Mouse (Mus musculus) megakaryocyte progenitor cell, adult 5-6 weeks (primary cell): Measurements from ENCODE around the gene Tm2d3. TPM values are rescaled to one million over a fixed set of nuclear protein-coding genes. Genes with fewer than 3 reads are reported as not detected.

Experiments used
- ATAC-seq: replicated peaks from 2 replicates; pipeline ENCODE4 v1.8.0; 2016; ENCODE audit warnings: mild to moderate bottlenecking, moderate TSS enrichment, inconsistent platforms; ENCODE audit not compliant: poor library complexity
- total RNA-seq, 2 experiments: library from RNA; stranded (forward) in 1 of 2; stranded (reverse) in 1 of 2; fragments of 157-497, 149-512 nt in 1 of 2; fragments of 200-1000 nt in 1 of 2; gene quantifications; 2 replicates each; pipeline versions ENCODE4 v1.2.3 to v1.2.4; 2015 to 2017

Gene Tm2d3
- total RNA-seq (2015), result 27.1 and 40.3 TPM in 2 replicates
- total RNA-seq (2017), result 79.9 and 81.4 TPM in 2 replicates

DNA sequence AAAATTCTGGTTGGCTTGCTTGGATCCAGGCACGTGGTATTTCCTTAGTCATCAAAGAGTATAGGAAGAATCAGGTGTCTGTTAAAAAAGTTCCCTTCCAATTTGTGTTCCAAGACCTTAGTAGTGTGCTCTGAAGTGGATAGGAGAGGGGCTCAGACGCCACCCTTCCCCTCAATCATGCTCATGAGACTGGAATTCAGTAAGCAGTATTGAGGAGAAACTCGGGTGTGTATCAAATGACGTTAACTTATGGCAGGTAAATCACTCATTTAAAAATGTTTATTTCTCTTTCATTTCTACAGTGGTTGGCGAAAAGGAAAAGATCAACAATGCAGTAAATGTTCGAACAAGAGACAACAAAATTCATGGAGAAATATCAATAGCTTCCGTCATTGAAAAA lies at the start of gene Tm2d3:
Tm2d3 (plus strand) TSS at position 301 of the 400 bp plus-strand sequence.
- ATAC-seq, result no peak

DNA sequence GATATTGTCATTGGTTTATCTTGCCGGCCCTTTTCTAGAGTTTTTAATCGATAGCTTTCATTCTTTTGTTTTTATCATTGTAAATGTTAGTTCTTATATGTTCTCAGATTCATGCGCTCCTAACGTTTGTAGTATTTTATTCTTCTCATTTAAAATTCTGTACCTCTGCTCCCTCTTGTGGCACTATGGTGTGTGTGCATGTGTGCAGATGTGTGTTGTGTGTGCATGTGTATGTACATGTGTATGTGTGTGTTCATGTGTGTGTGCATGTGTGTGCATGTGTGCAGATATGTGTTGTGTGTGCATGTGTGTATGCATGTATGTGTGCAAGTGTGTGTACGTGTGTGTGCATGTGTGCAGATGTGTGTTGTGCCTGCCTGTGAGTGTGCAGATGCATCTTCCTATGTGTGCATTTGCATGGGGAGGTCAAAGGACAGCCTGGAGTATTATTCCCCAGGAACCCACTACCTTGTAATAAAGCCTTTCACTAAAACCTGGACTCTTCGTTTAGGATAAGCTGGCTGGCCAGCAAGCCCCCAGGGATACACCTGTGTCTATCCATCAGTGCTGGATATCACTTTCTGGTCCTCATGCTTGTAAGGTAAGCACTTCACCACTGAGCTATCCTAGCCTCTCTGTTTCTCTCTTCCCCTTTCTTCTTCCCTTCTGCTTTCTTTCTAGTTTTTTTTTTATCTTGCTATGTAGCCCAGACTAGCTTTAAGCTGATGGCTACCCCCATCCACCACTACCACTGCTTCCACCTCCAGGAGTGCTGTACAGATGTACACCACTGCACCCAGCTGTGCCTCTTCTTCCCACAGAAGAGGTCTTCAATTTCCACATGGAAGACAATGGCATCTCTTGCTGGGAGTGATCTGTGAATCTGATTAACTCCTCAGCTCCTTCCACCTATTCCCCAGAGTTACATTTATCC lies 48.3 kb upstream of the Tm2d3 start:
- ATAC-seq, result 0 out of 2 replicates have a peak, but pooled peaks have one; percentile 14

DNA sequence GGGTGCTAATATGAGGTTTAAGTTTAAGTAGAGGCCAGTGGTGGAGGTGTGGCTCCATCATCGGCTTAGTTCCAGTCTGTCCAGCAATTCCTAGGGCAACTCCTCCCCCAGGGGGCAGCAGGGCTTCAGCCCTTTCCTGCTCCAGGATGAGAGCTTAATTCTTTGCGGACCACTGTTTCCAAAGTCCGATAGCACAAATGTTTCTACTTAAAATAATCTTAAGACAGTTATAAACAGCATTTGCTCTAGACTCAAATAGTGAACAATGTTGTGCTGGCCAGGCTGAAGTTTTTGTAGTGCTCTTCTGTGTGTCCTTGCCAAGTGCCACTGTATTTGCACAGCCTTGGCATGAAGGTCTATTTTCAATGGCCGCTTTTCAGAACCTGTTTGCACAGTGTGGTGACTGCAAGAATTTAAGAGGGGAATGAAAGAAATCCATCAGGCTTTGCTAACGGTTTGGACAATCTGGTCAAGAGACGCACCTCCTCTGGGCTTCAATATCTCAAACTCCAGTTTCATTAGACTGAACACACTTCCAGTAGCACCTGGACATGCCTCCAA lies 47.0 kb upstream of the Tm2d3 start:
- ATAC-seq, result no peak

DNA sequence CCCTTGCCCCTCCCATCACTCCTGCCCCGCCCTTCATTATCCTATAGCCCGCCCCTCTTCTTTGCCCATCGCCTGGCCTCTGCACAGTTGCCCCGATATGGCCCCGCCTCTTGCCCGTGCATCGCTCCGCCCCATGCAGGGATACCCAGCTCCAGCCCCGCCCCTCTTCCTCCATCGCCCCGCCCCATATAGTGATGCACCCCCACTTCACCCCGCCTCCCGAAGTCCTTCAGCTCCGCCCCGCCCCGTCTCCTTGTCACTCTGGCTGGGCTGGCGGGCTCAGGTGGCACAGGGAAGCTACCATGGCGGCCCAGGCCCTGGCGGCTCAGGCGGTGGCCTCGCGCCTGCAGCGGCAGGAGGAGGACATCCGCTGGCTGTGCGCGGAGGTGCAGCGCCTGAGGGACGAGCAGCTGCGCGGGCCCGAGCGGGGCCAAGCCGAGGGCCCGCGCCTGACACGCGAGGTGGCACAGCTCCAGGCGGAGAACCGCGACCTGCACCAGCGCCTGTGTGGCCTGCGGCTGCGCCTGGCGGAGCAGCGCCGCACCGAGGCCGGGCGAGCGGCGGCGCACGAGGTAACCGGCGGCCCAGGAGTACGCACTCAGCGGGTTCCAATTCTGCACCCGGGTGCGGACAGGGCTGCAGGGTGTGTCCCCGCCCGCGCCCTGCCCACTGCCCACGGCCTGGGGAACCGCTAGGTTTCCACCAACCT lies 46.2 kb upstream of the Tm2d3 start, which contains the start of gene Tarsl2:
Tarsl2 (plus strand) TSS at position 256 of the 709 bp plus-strand sequence.
- ATAC-seq, result peak; percentile 76

DNA sequence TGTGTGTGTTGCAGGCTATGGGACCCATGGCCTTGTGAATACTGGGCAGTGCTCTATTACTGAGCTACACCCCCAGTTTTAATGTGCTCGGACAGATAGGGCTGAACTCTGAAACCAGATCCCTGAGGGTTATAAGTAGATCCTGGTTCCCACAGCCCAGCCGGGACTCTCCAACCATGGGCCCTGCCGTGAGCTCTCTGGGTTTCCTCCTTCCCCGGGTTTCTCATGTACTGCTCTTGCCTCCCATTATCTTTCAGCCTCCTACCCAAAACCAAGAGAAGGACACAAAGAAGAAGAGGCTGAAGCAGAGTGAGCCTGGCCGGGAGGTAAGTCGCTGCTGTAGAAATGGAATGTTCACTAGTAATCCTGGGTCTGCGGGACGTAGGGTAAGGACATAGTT lies 45.0 kb upstream of the Tm2d3 start:
- no peak for ATAC-seq

DNA sequence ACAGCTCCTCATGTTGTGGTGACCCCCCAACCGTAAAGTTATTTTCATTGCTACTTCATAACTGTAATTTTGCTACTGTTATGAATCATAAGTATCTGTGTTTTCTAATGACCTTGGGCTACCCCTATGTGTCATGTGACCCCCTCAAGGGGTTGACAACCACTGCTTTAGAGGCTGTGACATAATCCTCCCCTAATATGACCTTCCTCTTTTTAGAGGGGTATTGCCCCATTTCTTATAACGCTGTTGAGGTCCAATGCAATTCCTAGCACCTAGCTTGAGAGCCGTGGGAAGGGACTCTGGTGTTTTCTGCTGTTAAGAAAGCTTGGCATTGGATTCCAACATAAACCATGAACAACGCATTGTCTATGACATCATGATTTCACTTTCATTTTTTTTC lies 40.3 kb upstream of the Tm2d3 start:
- peak; percentile 96 for ATAC-seq

DNA sequence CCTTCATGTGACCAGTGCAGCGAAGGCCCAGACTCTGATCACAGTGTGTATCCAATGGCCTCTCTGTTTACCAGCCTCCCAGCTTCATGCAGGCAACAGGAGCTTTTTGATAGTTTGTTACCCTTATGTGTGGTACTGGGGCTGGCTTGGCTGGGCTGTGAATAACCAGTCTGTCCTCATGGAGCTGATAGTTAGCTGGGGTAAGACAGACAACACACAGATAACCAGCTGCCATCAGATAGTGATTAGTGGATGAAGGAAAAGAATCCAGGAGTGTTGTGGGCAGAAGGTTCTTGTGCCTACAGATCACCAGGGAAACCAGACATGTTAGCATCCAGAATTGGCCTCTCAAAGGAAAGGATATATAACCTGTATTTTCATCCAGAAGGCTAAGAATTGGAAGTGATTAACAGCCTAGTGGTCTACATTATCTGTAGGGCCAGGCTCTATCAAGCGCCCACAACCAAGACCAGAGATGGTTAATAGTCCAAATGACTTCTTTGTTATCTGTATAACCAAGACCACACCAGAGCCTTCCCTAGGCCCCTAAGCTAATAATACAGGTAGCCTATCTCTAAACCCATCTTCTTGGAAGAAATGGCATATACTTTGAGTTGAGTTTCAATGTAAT lies 33.4 kb upstream of the Tm2d3 start:
- ATAC-seq, result peak; percentile 64

DNA sequence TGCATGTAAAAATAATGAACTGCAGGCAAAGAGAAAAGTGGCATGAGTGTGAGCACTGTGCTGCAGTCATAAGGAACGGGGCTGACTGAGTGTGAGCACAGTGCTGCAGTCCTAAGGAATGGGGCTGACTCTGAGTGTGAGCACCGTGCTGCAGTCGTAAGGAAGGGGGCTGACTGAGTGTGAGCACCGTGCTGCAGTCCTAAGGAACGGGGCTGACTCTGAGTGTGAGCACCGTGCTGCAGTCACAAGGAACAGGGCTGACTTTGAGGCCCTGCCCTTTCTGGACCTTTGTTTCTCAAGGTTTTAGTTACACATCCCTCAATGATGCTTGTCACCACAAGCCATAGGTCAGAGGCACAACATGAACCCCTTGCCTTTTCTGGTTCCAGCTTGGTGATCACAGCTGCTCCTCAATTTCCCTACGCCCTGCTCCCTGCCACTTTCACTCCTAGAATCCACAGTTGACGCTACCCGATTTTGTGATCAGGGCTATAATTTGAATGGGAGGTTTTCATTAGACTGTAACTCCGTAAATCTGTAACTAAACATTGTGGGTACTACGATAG lies 27.7 kb upstream of the Tm2d3 start:
- no peak for ATAC-seq

DNA sequence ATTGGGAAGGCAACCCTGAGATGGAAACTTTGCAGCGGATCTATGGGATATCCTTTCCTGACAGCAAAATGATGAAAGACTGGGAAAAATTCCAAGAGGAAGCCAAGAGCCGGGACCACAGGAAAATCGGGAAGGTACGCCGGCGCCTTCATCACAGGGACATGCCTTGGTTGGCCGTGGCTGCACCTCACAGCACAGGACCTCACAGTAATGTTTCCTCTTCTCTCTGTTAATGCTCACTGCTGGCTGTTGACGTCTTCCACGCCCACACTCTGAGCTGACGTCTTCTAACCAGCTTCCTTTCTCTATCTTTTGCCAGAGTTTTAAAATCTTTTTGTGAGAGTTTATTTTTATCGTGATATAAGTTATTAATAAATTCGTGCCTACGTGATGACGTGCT lies 27.1 kb upstream of the Tm2d3 start:
- no peak for ATAC-seq

DNA sequence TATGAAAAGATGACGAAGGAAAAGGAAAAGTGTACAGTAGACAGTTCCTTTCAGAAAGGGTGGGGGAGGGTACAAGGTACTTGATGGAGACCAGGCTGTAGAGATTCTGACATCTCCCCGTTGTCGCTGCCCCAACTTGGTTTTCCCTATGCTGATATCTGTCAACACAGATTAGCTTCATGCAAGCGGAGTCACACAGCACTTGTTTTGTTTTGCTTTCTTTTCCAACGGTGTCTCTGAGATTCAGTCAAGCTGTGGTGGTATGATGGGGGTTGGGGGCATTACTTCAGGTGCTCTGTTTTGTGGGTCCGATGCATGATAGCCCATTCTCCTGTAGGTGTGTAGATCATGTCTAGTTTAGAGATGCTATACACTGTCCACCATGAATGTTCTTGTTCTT lies 23.5 kb upstream of the Tm2d3 start:
- no peak for ATAC-seq

DNA sequence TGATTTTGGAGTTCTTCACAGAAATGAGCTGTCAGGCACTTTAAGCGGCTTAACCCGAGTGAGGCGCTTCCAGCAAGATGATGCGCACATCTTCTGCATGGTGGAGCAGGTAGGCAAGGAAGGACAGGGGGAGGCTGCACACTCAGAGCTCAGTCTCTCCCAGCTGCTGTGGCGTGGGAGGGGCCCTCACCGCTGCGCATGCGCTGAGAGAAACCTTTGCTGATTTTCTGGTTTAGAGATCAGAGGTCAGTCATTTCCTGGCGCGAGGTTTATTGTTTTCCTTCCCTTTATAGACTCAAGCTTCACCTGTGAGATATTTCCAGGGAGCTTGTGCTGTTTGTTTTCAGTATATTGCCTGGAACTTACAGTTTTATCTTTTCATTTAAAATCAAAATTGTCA lies 12.9 kb upstream of the Tm2d3 start:
- ATAC-seq, result no peak

DNA sequence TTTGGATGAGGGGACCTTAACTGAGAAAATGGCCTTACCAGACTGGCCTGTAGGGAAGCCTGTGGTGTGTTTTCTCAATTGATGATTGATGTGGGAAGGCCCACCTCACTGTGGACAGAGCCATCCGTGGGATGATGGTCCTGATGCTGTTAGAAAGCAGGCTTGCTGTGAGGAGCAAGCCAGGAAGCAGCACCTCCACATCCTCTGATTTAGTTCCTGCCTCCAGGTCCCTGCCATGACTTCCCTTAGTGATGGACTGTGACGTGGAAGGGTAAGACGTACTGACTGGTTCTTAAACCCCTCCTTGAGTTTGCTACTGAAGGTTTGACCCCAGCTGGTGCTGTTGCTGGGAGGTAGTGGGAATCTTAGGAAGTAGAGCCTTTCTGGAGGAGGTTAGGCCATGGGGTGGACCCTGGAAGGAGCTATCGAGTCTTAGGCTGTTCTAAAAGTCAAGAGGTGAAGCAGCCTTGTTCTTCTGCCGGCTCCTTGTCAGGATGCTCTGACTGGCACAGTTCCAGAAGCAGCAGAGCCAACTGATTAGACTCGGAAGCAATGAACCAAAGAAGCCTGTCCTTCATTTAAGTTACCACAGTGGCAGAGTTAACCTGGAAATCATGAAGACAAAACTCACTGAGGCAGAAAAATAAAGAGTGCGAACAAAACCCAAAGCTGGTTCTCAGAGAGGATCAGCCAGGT lies 11.9 kb upstream of the Tm2d3 start:
- ATAC-seq, result no peak

DNA sequence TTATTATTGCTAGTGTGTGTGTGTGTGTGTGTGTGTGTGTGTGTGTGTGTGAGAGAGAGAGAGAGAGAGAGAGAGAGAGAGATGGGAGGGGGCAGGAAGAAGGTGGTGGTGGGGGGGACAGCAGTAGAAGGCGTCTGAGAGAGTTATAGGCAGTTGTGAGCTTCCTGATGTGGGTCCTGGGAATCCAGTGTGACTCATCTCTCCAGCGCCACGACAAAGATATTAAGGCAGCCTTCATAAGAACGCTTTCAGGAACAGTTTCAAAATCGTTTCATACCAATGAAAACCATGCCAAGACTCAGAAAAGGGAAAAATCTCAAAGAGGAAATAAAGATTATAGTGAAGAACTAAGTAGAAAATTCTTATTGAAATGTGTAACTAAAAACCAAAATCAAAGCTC lies 9.8 kb upstream of the Tm2d3 start:
- no peak for ATAC-seq

DNA sequence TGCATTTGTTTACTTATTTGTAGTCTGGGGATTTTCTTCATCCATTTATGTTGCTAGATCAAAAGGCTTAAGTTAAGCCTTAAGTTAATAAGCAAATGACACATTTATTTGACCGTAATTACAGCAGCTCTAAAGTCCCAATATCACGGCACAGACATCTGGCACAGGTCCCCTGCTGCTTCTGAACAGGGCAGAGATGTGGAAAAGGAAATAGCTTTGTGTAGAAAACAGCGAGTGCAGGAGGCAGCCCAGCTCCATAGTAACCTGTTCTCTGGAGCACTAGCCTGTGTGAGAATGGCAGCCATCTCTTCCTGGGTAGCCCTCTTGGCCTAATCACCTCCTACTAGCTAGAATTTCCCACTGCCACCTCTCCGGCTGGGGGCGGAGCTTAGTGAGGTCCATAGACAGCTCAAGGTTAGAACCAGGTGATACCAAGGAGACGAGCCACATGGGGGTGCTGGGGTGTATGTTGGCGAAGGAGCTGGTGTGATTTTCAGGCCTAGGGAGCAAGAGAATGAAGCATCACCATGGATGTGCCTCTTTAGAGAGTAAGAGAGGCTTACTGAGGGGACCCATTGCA lies 6.6 kb upstream of the Tm2d3 start:
- no peak for ATAC-seq

DNA sequence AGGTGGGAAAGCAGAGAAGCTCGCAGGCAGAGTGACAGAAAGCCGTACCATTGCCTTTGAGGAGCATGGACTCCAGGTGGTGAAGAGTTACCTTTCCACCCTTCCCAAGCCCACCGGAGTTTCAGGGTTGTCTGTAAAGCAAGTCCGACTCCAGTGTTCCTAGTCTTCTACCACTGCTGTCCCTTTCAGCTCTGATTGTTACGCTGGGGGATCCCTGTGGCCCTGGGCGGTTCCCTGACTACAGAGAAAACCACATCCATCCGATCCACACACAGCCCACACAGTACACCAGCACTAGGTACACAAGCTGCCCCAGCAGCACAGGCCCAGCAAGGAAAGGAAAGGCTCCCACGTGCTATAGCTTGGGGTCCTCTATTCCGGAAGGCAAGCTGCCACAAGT lies 4.3 kb upstream of the Tm2d3 start:
- no peak for ATAC-seq

DNA sequence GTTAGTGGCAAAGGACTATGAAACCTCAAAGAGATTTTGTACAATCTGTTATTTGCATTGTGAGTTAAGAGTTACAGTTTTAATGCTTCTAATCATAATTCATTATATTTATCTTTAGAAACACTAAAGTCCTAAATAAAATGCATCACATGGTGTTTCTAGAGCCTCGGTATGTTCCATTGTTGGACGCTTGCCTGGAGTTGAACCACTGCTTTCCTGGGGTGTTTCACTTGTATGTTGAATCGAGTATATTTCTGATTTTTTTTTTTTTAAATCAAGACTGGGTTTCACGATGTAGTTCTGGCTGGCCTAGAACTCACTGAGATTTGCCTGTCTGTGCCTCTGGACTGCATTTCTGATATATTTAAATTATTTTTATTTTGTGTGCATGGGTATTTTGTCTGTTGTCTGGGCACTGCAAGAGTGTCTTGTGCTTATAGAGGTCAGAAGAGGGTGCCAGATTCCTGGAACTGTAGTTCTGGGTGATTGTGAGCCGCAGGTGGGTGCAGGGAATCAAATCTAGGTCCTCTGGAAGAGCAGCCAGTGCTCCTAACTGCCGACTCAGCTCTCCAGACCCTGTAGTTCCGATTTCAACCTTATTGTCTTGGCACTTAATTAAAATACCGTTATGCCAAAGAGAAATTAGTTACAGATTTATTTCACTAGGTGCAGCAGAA lies 1.1 kb downstream of the Tm2d3 start:
- no peak for ATAC-seq

DNA sequence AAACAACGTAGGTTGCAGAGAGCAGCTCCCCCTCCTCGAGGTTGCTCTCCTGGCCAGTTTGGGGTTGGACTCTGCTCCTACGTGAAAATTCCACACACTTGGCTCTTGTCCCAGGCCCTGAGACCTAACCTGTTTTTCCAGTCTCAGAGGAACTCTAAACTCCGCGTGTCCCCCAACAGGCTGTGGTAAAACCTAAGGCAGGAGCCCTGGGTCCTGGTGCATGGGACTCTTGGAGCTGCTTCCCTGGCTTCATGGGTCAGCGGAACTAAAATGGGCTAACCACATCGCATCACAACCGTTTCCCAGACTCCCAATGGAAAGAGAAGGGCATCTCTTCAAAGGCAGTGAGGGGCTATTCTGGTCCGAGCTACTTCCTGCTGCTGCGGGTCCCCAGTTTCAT lies 1.9 kb downstream of the Tm2d3 start:
- ATAC-seq, result peak; percentile 9

DNA sequence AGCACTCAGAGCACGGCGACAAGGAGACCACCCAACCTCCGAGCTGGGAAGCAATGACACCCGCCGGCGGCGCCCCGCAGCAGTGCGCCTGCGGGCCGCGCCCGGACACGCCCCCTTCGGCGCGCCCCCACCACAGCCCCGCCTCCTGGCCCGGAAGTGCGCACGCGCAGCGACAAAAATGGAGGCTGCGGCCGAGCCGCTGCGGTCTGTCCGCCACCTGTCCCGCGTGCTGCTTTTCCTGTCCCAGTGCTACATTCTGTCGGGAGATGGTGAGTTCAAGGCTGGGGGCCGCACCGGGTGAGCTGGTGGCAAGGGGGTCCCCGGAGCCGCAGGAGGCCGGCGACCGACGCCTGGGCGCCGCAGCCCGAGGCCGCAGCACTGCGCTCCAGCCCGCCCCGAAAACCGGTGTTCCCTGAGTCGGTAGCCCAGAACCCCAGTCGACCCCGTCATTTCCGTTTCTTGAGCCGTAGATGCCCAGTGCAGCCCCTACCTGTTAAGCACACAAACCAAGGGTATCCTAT lies 2.4 kb downstream of the Tm2d3 start:
- peak; percentile 85 for ATAC-seq

DNA sequence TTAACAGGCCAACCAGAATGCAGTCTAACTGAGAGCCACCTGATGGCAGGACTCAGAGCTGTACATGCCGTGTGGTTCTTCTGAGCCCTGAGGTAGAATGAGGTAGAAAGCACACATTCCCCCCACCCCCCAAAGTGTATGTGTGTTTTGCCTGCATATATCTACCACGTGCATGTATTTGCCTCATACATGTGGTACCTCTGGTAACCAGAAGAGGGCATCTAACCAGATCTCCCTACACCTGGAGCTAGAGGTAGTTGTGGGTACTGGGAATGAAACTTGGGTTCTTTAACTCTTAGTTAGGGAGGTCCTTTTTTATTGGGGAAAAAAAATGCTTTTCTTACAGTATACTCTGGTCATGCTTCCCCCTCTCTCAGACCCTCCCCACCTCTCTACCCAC lies 5.5 kb downstream of the Tm2d3 start:
- ATAC-seq, result peak; percentile 61
